Mouse (Mus musculus) layer of hippocampus, adult 6 months (tissue): ENCODE data around the gene Chst4. TPM values are rescaled to one million over a fixed set of nuclear protein-coding genes. Genes with fewer than 3 reads are reported as not detected.

Source experiments
- long read RNA-seq, 2 experiments: library from polyadenylated mRNA; unstranded; transcript quantifications; one replicate each; pipeline ENCODE4 v2.0.0; 2019 to 2020
- polyA plus RNA-seq: library from polyadenylated mRNA; unstranded; fragments of <200 nt; fragmentation: Nextera tagmentation; gene quantifications from 2 replicates; pipeline ENCODE4 v1.2.3, GENCODE M21; 2021

The Chst4 gene
- not detected in 2 replicates for polyA plus RNA-seq
- long read RNA-seq, experiment 1, result 0 reads
- long read RNA-seq, experiment 2, partial matches to known transcripts, result 0 of 1 reads
- long read RNA-seq, experiment 2, other reads (novel, unspliced or antisense), result 1 of 1 reads

DNA sequence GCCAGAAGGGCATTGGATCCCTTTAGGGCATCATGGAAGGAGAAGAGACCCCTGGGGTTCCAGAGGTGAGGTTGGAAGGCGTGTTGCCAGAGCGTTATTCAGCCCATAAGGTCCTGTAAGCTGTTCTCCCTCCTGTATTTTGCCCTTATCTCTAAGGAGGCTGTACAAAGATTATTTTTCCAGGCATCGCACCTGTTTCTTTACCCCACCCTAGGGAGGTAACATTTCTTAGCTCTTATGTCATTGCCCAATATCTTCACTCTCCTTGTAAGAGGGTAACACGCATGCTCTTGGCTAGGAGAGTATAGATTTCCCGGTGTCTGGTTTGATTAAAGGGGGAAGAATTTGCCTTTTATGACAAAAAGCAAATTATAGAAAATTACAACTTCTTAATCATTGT, at the start of gene Chst4:
Gene Chst4 (minus strand): TSS at position 82 of the 400 bp plus-strand sequence.

DNA sequence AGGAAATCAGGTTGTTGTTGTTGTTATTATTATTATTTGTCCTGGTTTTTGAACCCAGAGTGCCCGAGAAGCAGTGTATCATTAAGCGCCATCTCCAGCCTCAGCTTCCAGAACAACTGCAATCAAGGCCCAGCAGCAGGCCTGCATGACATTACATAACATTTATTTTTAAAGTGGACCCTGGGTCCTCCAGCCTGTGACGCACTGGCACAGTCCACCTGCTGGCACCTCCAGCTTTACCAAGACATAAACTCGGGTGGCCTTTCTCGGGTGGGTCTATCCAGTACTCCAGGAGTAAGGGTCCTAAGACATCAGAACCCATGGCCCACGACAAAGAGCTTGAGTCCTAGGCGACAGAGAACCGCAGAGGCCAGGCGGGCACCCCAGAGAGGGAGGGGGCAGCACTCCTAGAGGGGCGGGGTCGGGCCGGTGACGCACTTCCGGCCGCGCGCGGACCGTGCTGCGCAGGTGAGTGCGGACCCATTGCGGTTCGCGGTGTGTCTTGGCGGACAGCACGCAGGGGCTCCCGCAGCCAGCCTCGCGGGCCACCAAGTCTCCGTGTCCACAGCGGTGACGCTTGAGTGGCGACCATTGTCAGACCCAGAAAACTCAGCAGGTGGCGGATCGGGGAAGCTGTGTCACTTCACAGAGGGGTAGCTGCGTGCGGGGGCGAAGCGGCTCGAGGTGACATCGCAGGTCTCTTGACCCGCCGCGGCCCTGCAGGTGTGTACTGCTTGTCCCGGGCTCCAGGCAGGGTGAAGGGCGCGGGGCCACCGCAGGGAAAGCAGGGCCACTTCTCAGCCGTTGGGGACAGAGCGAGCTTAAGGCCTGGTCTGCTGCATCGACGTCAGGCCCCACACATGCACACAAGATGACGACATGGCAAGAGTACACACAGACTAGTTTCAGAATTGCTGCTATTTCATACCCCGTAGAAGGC, 40.0 kb upstream of the Chst4 start, which contains the start of gene Zfp612:
Gene Zfp612 (plus strand): TSS at position 465 of the 940 bp plus-strand sequence.

DNA sequence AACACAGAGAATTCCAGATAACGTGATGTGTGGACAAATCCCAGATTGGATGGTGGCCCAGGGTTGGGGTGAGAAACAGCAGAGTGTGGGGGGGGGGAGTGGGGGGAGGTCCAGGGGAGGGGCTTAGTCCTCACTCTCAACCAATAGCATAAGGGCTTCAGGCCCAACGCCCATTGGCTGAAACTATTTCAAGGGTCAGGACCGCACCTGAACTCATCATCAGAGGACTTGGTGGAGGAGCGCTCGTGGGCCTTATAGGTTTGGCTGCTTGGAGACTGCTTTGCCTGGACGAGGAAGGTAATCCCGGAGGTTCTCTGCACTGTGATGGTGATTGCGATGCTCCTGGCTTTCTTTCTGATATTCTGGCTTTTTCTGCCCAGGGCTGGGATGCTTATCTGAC, 49.3 kb downstream of the Chst4 start, which contains the start of gene Tat:
Gene Tat (plus strand): TSS at position 214 of the 400 bp plus-strand sequence.

Other genes starting within 250 kb of the Chst4 start
- 3.4 and 4.3 TPM in 2 replicates for gene Phlpp2, start 171.2 kb downstream of the Chst4 start, polyA plus RNA-seq
- 0.41 and 1.4 TPM in 2 replicates for gene Marveld3, start 77.5 kb downstream of the Chst4 start, polyA plus RNA-seq
- not detected in 2 replicates for gene Tat, start 49.3 kb downstream of the Chst4 start, polyA plus RNA-seq
- gene Zfp612, start 40.0 kb upstream of the Chst4 start, polyA plus RNA-seq, result 15.2 and 16.6 TPM in 2 replicates
- gene Gm21964, start 61.5 kb upstream of the Chst4 start, polyA plus RNA-seq, result not detected in 2 replicates
- not detected in 2 replicates for gene Gm17720, start 63.0 kb upstream of the Chst4 start, polyA plus RNA-seq
- gene Calb2, start 128.5 kb upstream of the Chst4 start, polyA plus RNA-seq, result 29.0 and 31.6 TPM in 2 replicates
- 1.4 and 1.5 TPM in 2 replicates for gene Cmtr2, start 175.9 kb upstream of the Chst4 start, polyA plus RNA-seq
- gene Hydin, start 227.2 kb upstream of the Chst4 start, polyA plus RNA-seq, result 0.25 and 0.30 TPM in 2 replicates